8 mouse cellular contexts compared by ENCODE assay signal in the genomic region with DNA sequence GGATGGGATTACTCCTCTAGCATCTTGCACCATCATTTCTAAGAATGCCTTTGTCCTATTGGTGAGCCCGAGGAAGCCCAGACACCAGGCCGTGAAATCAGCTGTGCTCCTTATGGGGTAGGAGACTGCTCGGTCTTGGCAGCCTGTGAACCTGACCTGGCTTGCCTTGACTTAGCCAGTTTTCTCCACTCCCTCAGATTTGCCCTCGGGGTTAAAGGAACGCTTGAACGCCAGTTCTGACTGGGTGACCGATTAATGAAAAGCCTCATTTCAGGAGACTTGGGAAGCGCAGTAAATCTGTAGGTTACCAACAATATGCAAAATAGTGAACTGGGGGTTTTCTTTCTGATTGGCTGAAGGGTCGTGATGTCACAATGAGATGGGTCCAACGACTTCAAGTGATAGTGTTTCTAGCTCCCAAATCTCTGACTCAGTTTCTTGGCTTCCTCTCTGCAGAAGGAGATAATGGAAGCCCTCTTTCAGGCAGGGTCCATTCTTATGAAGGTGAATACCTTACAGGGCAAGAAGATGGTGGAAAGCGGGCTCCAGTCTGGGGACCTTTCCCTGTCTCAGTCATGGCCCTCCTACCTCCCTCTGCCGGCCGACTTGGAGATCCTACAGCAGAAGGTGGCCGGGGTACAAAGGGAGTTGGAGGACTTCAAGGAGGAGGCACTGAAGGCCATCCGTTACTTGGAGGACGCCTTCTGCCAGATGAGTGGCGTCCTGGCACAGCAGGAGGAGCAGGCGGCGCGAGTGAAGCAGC. TPM values are rescaled to one million over a fixed set of nuclear protein-coding genes. Genes with fewer than 3 reads are reported as not detected.
DNase-seq lines count a peak whose midpoint lies in the region; ATAC-seq and TF ChIP-seq lines count a peak whose summit lies in the region.

A gene (plus strand): TSS at position 428 of the 763 bp plus-strand sequence.

- peak within 1 kb of the TSS; percentile 54 for H3K4me2 ChIP-seq in lung, embryonic 14.5 days
- H3K4me2 ChIP-seq in forebrain, embryonic 12.5 days = peak within 1 kb of the TSS; percentile 42
- H3K4me2 ChIP-seq in kidney, embryonic 16.5 days (replicated peaks; ENCODE audit: low read depth, low read length) = peak within 1 kb of the TSS; percentile 52
- peak within 1 kb of the TSS; percentile 57 for H3K4me2 ChIP-seq in neural tube, embryonic 13.5 days

- H3K36me3 ChIP-seq in lung, embryonic 14.5 days (ENCODE audit: insufficient read depth) = no peaks in the 10 kb centered on the region
- H3K36me3 ChIP-seq in forebrain, embryonic 12.5 days (replicated peaks) = no peaks in the 10 kb centered on the region
- no peaks in the 10 kb centered on the region for H3K36me3 ChIP-seq in kidney, embryonic 16.5 days (ENCODE audit: insufficient read depth, low read length)
- no peaks in the 10 kb centered on the region for H3K36me3 ChIP-seq in neural tube, embryonic 13.5 days

- no peak within 1 kb of the TSS for H3K27ac ChIP-seq in lung, embryonic 14.5 days (ENCODE audit: low read depth)
- H3K27ac ChIP-seq in forebrain, embryonic 12.5 days = peak within 1 kb of the TSS; percentile 19; the same call in 1 of the 2 replicates
- H3K27ac ChIP-seq in kidney, embryonic 16.5 days (ENCODE audit: low read length) = peak within 1 kb of the TSS; percentile 74
- H3K27ac ChIP-seq in neural tube, embryonic 13.5 days (replicated peaks) = peak within 1 kb of the TSS; percentile 78

- peak within 1 kb of the TSS; percentile 22 for H3K4me3 ChIP-seq in lung, embryonic 14.5 days (ENCODE audit: low read depth, low read length)
- H3K4me3 ChIP-seq in forebrain, embryonic 12.5 days (replicated peaks) = peak within 1 kb of the TSS; percentile 23
- H3K4me3 ChIP-seq in kidney, embryonic 16.5 days (ENCODE audit: low read length) = peak within 1 kb of the TSS; percentile 35
- H3K4me3 ChIP-seq in neural tube, embryonic 13.5 days = peak within 1 kb of the TSS; percentile 35

- WGBS in lung, embryonic 14.5 days = 40% methylated on average over 20 of the region's 20 CpGs
- WGBS in forebrain, embryonic 12.5 days = 34% methylated on average over 20 of the region's 20 CpGs
- WGBS in kidney, embryonic 16.5 days = 26% methylated on average over 20 of the region's 20 CpGs
- WGBS in neural tube, embryonic 13.5 days = 21% methylated on average over 20 of the region's 20 CpGs

- no peaks in the 10 kb centered on the region for H3K4me1 ChIP-seq in lung, embryonic 14.5 days (ENCODE audit: insufficient read depth)
- H3K4me1 ChIP-seq in forebrain, embryonic 12.5 days = peaks cover 39% of the 10 kb centered on the region
- peaks cover 49% of the 10 kb centered on the region for H3K4me1 ChIP-seq in kidney, embryonic 16.5 days (ENCODE audit: insufficient read depth, low read length)
- peaks cover 72% of the 10 kb centered on the region for H3K4me1 ChIP-seq in neural tube, embryonic 13.5 days (replicated peaks)

- TF ChIP-seq CTCF in lung, embryonic 14.5 days (IDR thresholded peaks at IDR 0.05; ENCODE audit: low read depth) = peak; percentile 42

- 0 out of 2 replicates have a peak within 1 kb of the TSS, but pooled peaks have one; percentile 13 for H3K9ac ChIP-seq in lung, embryonic 14.5 days
- no peak within 1 kb of the TSS for H3K9ac ChIP-seq in forebrain, embryonic 12.5 days
- H3K9ac ChIP-seq in kidney, embryonic 16.5 days (replicated peaks; ENCODE audit: low read length) = peak within 1 kb of the TSS; percentile 52
- H3K9ac ChIP-seq in neural tube, embryonic 13.5 days = peak within 1 kb of the TSS; percentile 62

- intact Hi-C loops in gastrocnemius, postnatal 14 days (cut with DNase I; ENCODE audit: low total_unique reads) = no loop called here

- DNase-seq in lung, embryonic 14.5 days = no peak
- no peak for DNase-seq in lung, postnatal 36 days
- DNase-seq in right cerebral cortex, postnatal 36 days (ENCODE audit: low spot score in 2 of 2) = no peak
- no peak for DNase-seq in embryo, embryonic 11 days
- DNase-seq in gastrocnemius, postnatal 14 days = no peak

- no peaks in the 10 kb centered on the region for H3K9me3 ChIP-seq in lung, embryonic 14.5 days (ENCODE audit: low read depth, low read length)
- H3K9me3 ChIP-seq in forebrain, embryonic 12.5 days = no peaks in the 10 kb centered on the region
- no peaks in the 10 kb centered on the region for H3K9me3 ChIP-seq in kidney, embryonic 16.5 days (ENCODE audit: low read length)
- no peaks in the 10 kb centered on the region for H3K9me3 ChIP-seq in neural tube, embryonic 13.5 days

- H3K27me3 ChIP-seq in lung, embryonic 14.5 days (ENCODE audit: insufficient read depth, low read length) = peaks cover 19% of the 10 kb centered on the region; the same call in 1 of the 2 replicates
- H3K27me3 ChIP-seq in forebrain, embryonic 12.5 days = peaks cover 18% of the 10 kb centered on the region; the same call in 1 of the 2 replicates
- no peaks in the 10 kb centered on the region for H3K27me3 ChIP-seq in kidney, embryonic 16.5 days (ENCODE audit: insufficient read depth, low read length)
- H3K27me3 ChIP-seq in neural tube, embryonic 13.5 days = no peaks in the 10 kb centered on the region

- no peak for ATAC-seq in lung, embryonic 14.5 days (ENCODE audit: insufficient read depth)
- no peak for ATAC-seq in forebrain, embryonic 12.5 days (ENCODE audit: low FRiP score)
- peak; percentile 58 for ATAC-seq in kidney, embryonic 16.5 days (ENCODE audit: low FRiP score, low TSS enrichment)
- no peak for ATAC-seq in neural tube, embryonic 13.5 days (ENCODE audit: low read depth)

RNA-seq across cellular contexts. Expression of the gene that starts here (rescaled TPM):
- polyA plus RNA-seq in lung, embryonic 14.5 days (2014; fragmentation: Nextera tagmentation; extraction: Ambion mirVana) = not detected in 2 replicates
- 0.38 and 0.42 TPM in 2 replicates for polyA plus RNA-seq in forebrain, embryonic 12.5 days (2016; fragmentation: Nextera tagmentation; extraction: Ambion mirVana)
- polyA plus RNA-seq in kidney, embryonic 16.5 days (2015; fragmentation: Nextera tagmentation; extraction: Ambion mirVana) = 3.0 and 3.3 TPM in 2 replicates
- polyA plus RNA-seq in neural tube, embryonic 13.5 days (2015; fragmentation: Nextera tagmentation; extraction: Ambion mirVana) = 3.1 and 4.1 TPM in 2 replicates
- total RNA-seq in gastrocnemius, postnatal 14 days (2021) = not detected
